Mouse (Mus musculus): Measurements from ENCODE around the gene Asic5. TPM values are rescaled to one million over a fixed set of nuclear protein-coding genes. Genes with fewer than 3 reads are reported as not detected.

Asic5 gene
- polyA plus RNA-seq, 1 experiment from 2014 or later: not detected

DNA sequence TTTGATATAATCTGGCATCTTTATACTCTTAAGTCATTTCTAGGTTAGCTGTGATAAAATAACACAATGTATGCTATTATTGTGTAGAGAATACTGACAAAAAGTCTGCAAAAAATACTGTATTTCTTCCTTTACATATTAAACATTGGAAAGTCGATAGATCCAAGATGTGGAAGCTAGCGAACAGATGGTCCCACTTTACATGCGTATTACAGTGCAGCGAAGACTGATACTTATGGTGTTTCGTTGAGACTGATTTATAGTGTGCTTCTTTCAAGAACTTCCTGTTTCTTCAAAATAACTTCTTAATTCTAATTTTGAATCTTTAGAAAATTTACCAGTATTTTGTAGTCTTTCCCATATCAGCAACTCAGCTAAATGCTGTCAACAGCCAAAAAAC lies 24.6 kb upstream of the Asic5 start:
- WGBS: 92% methylated on average over 5 of the region's 5 CpGs

DNA sequence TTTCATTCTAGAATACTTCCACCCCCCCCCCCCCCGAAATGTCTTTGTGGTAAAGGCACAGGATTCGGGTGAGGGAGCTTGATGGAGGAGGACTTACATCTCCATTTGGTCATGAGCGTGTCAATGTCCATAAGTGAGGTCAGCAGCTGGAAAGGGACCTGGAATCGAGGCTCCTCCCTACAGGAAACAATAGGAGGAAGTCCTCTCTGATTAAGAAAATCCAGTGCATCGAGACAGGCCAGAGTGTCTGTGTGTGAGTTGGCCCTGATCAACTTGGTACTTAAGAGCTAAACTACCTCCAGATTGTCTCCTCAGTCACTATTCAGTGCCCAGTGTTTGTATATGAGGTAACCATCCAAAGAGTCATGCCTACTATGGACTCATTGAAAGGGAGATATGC lies 20.8 kb upstream of the Asic5 start:
- Histone ChIP-seq H3K4me1 (ENCODE audit: control insufficient read depth in 2 of 2, insufficient read depth in 2 of 2, low read length in 2 of 2) (no peaks in the 10 kb centered on the region), H3K4me3 (ENCODE audit: control insufficient read depth in 1 of 2, insufficient read depth in 1 of 2, low read depth in 1 of 2, low read length in 2 of 2) (no peak overlapping the region), H3K27me3 (ENCODE audit: control insufficient read depth, insufficient read depth, low read length) (no peaks in the 10 kb centered on the region), H3K9ac (ENCODE audit: low read length) (no peak overlapping the region), H3K36me3 (ENCODE audit: control insufficient read depth, insufficient read depth, low read length) (no peaks in the 10 kb centered on the region), H3K27ac (replicated peaks in 1 of 2; ENCODE audit: control insufficient read depth in 1 of 2, insufficient read depth in 1 of 2, low read depth in 2 of 2, low read length in 2 of 2) (no peak overlapping the region), H3K4me2 (ENCODE audit: low read length) (no peak overlapping the region), H3K9me3 (ENCODE audit: control insufficient read depth, low read length) (no peaks in the 10 kb centered on the region)
- WGBS: 66% methylated on average over 5 of the region's 5 CpGs
- no peak for ATAC-seq (ENCODE audit: insufficient number of reproducible peaks, insufficient read depth, low FRiP score, low read depth)

More for the DNA sequence above, 24.6 kb upstream of the Asic5 start:
- no peak overlapping the region for H3K27ac ChIP-seq (replicated peaks in 1 of 2; ENCODE audit: control insufficient read depth in 1 of 2, insufficient read depth in 1 of 2, low read depth in 2 of 2, low read length in 2 of 2)
- H3K9me3 ChIP-seq (ENCODE audit: control insufficient read depth, low read length): no peaks in the 10 kb centered on the region
- no peak overlapping the region for H3K9ac ChIP-seq (ENCODE audit: low read length)
- 0 out of 2 replicates have a peak, but pooled peaks cover 2% of the 10 kb centered on the region for H3K36me3 ChIP-seq (ENCODE audit: control insufficient read depth, insufficient read depth, low read length)
- no peak overlapping the region for H3K4me3 ChIP-seq (ENCODE audit: control insufficient read depth in 1 of 2, insufficient read depth in 1 of 2, low read depth in 1 of 2, low read length in 2 of 2)
- no peak for ATAC-seq (ENCODE audit: insufficient number of reproducible peaks, insufficient read depth, low FRiP score, low read depth)
- no peaks in the 10 kb centered on the region for H3K27me3 ChIP-seq (ENCODE audit: control insufficient read depth, insufficient read depth, low read length)
- no peaks in the 10 kb centered on the region for H3K4me1 ChIP-seq (ENCODE audit: control insufficient read depth in 2 of 2, insufficient read depth in 2 of 2, low read length in 2 of 2)
- H3K4me2 ChIP-seq (ENCODE audit: low read length): no peak overlapping the region

DNA sequence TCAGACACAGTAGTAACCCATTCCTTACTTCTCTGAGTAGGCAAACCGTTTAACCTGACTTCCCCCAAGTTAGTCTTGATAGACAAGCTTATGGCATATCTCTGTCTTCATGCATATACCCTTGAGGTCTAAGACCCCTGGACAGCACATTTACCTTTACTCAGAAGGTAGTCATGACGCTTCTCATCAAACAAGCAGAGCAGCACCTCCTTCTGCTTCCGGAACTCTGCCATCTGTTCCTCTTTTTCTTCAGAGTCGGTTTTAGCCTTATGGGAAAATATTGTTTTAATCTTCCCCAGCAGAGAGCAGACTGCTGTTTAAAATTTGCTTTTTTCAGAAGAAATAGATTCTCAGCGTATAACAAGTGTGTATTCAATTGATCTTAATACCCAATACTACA lies 18.3 kb upstream of the Asic5 start:
- Histone ChIP-seq H3K36me3 (ENCODE audit: control insufficient read depth, insufficient read depth, low read length) (no peaks in the 10 kb centered on the region), H3K4me3 (ENCODE audit: control insufficient read depth in 1 of 2, insufficient read depth in 1 of 2, low read depth in 1 of 2, low read length in 2 of 2) (no peak overlapping the region), H3K4me1 (ENCODE audit: control insufficient read depth in 2 of 2, insufficient read depth in 2 of 2, low read length in 2 of 2) (no peaks in the 10 kb centered on the region), H3K27ac (replicated peaks in 1 of 2; ENCODE audit: control insufficient read depth in 1 of 2, insufficient read depth in 1 of 2, low read depth in 2 of 2, low read length in 2 of 2) (no peak overlapping the region), H3K9ac (ENCODE audit: low read length) (no peak overlapping the region), H3K4me2 (ENCODE audit: low read length) (no peak overlapping the region), H3K27me3 (ENCODE audit: control insufficient read depth, insufficient read depth, low read length) (no peaks in the 10 kb centered on the region), H3K9me3 (ENCODE audit: control insufficient read depth, low read length) (no peaks in the 10 kb centered on the region)
- WGBS: 86% methylated on average over 5 of the region's 5 CpGs
- no peak for ATAC-seq (ENCODE audit: insufficient number of reproducible peaks, insufficient read depth, low FRiP score, low read depth)

DNA sequence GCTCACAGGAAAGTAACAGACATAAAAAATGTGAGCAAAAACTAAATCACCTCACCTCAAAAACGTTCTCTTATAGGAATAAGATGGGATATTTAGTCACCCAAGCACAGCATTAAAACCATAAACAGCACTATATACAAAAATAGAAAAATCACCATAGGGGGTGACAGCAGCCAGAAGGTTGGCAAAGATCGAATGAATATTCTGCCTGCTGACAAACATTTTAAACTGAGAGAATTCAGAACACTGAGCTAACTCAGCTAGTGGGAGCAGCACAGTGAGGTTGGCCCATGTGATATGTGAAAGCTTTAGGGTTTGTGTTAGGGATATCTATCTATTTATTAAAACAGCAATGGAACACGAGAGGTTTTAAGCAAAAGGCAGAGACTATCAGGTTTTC lies 17.5 kb upstream of the Asic5 start:
- Histone ChIP-seq H3K9me3 (ENCODE audit: control insufficient read depth, low read length) (no peaks in the 10 kb centered on the region), H3K36me3 (ENCODE audit: control insufficient read depth, insufficient read depth, low read length) (no peaks in the 10 kb centered on the region), H3K9ac (ENCODE audit: low read length) (no peak overlapping the region), H3K4me1 (ENCODE audit: control insufficient read depth in 2 of 2, insufficient read depth in 2 of 2, low read length in 2 of 2) (no peaks in the 10 kb centered on the region), H3K4me3 (ENCODE audit: control insufficient read depth in 1 of 2, insufficient read depth in 1 of 2, low read depth in 1 of 2, low read length in 2 of 2) (no peak overlapping the region), H3K27me3 (ENCODE audit: control insufficient read depth, insufficient read depth, low read length) (no peaks in the 10 kb centered on the region), H3K27ac (replicated peaks in 1 of 2; ENCODE audit: control insufficient read depth in 1 of 2, insufficient read depth in 1 of 2, low read depth in 2 of 2, low read length in 2 of 2) (no peak overlapping the region), H3K4me2 (ENCODE audit: low read length) (no peak overlapping the region)
- WGBS: 62% methylated on average over 3 of the region's 3 CpGs
- ATAC-seq (ENCODE audit: insufficient number of reproducible peaks, insufficient read depth, low FRiP score, low read depth): no peak

DNA sequence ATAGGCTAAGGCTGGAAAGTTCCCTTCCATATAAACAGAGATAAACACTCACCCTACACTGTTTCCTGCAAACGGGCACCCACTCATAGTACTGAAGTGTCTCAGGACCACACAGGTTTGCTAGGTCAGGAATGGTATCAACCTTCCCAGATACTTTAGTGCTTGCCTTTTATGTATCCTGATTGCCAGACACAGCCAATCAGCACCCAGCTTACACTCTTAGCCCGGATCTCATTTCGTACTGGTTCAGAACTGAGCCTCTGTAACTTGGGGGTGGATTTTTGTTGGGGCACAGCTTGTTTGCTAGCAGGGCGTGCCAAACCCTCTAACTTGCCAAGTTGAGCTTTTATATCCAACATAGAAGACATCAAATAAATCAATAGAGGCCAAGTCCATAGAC lies 6.5 kb upstream of the Asic5 start:
- no peak overlapping the region for H3K4me3 ChIP-seq (ENCODE audit: control insufficient read depth in 1 of 2, insufficient read depth in 1 of 2, low read depth in 1 of 2, low read length in 2 of 2)
- peaks cover 0 to 6% of the 10 kb centered on the region in 2 experiments; a peak in 1 of 4 replicates for H3K4me1 ChIP-seq (ENCODE audit: control insufficient read depth in 2 of 2, insufficient read depth in 2 of 2, low read length in 2 of 2)
- no peaks in the 10 kb centered on the region for H3K27me3 ChIP-seq (ENCODE audit: control insufficient read depth, insufficient read depth, low read length)
- H3K4me2 ChIP-seq (ENCODE audit: low read length): no peak overlapping the region
- no peak overlapping the region for H3K27ac ChIP-seq (replicated peaks in 1 of 2; ENCODE audit: control insufficient read depth in 1 of 2, insufficient read depth in 1 of 2, low read depth in 2 of 2, low read length in 2 of 2)
- no peaks in the 10 kb centered on the region for H3K36me3 ChIP-seq (ENCODE audit: control insufficient read depth, insufficient read depth, low read length)
- ATAC-seq (ENCODE audit: insufficient number of reproducible peaks, insufficient read depth, low FRiP score, low read depth): no peak
- H3K9ac ChIP-seq (ENCODE audit: low read length): no peak overlapping the region
- 52% methylated on average over 4 of the region's 4 CpGs for WGBS
- H3K9me3 ChIP-seq (ENCODE audit: control insufficient read depth, low read length): no peaks in the 10 kb centered on the region

DNA sequence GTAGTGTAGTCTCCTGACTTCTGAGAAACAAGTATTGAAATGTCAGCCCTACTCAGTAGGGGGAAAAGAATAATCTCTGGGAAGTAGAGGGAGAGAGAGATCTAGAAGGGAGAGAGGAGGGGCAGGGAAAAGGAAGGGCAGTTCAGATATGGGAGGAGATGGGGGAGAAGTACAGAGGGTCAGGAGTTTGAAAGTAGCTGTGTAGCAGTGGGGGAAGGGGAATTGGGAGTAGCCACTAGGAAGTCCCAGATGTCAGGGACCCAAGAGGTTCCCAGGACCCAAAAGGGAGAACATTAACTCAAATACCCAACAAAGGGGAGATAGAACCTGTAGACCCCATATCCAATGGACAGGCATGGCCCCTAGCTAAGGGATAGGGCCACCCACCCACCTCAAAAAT lies 6.0 kb upstream of the Asic5 start, which contains the start of gene Tdo2:
TSS of gene Tdo2 (minus strand) at position 101 of the 400 bp plus-strand sequence.
- Histone ChIP-seq H3K4me1 (ENCODE audit: control insufficient read depth in 2 of 2, insufficient read depth in 2 of 2, low read length in 2 of 2) (peaks cover 0 to 6% of the 10 kb centered on the region in 2 experiments; a peak in 1 of 4 replicates), H3K27ac (replicated peaks in 1 of 2; ENCODE audit: control insufficient read depth in 1 of 2, insufficient read depth in 1 of 2, low read depth in 2 of 2, low read length in 2 of 2) (no peak within 1 kb of the TSS), H3K9me3 (ENCODE audit: control insufficient read depth, low read length) (no peaks in the 10 kb centered on the region), H3K36me3 (ENCODE audit: control insufficient read depth, insufficient read depth, low read length) (no peaks in the 10 kb centered on the region), H3K4me3 (ENCODE audit: control insufficient read depth in 1 of 2, insufficient read depth in 1 of 2, low read depth in 1 of 2, low read length in 2 of 2) (no peak within 1 kb of the TSS), H3K9ac (ENCODE audit: low read length) (no peak within 1 kb of the TSS), H3K27me3 (ENCODE audit: control insufficient read depth, insufficient read depth, low read length) (no peaks in the 10 kb centered on the region), H3K4me2 (ENCODE audit: low read length) (no peak within 1 kb of the TSS)
- no peak for ATAC-seq (ENCODE audit: insufficient number of reproducible peaks, insufficient read depth, low FRiP score, low read depth)

DNA sequence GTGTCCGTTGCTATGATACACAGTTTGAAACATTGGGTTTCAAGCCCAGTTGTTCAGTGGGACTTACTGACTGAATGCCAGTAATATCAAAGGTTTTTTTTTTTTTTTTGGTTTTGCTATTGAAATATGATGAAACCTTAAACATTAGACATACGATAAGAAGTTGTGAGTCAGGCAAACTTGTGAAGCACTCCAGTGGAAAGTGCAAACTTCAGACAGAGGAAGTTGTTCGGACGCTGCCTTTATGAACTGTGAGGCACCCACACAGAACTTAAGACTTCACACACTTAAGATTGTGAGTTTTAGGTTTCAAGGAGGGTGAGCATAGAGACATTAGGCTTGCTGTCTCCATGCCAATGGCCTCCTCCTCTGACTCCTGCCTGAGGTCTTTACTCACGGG lies 514 bp upstream of the Asic5 start:
- H3K36me3 ChIP-seq (ENCODE audit: control insufficient read depth, insufficient read depth, low read length): no peaks in the 10 kb centered on the region
- H3K4me1 ChIP-seq (ENCODE audit: control insufficient read depth in 2 of 2, insufficient read depth in 2 of 2, low read length in 2 of 2): no peaks in the 10 kb centered on the region
- no peak overlapping the region for H3K4me2 ChIP-seq (ENCODE audit: low read length)
- H3K9ac ChIP-seq (ENCODE audit: low read length): no peak overlapping the region
- WGBS: 80% methylated on average over 5 of the region's 5 CpGs
- H3K27ac ChIP-seq (replicated peaks in 1 of 2; ENCODE audit: control insufficient read depth in 1 of 2, insufficient read depth in 1 of 2, low read depth in 2 of 2, low read length in 2 of 2): no peak overlapping the region
- H3K9me3 ChIP-seq (ENCODE audit: control insufficient read depth, low read length): no peaks in the 10 kb centered on the region
- ATAC-seq (ENCODE audit: insufficient number of reproducible peaks, insufficient read depth, low FRiP score, low read depth): no peak
- no peaks in the 10 kb centered on the region for H3K27me3 ChIP-seq (ENCODE audit: control insufficient read depth, insufficient read depth, low read length)
- H3K4me3 ChIP-seq (ENCODE audit: control insufficient read depth in 1 of 2, insufficient read depth in 1 of 2, low read depth in 1 of 2, low read length in 2 of 2): no peak overlapping the region

DNA sequence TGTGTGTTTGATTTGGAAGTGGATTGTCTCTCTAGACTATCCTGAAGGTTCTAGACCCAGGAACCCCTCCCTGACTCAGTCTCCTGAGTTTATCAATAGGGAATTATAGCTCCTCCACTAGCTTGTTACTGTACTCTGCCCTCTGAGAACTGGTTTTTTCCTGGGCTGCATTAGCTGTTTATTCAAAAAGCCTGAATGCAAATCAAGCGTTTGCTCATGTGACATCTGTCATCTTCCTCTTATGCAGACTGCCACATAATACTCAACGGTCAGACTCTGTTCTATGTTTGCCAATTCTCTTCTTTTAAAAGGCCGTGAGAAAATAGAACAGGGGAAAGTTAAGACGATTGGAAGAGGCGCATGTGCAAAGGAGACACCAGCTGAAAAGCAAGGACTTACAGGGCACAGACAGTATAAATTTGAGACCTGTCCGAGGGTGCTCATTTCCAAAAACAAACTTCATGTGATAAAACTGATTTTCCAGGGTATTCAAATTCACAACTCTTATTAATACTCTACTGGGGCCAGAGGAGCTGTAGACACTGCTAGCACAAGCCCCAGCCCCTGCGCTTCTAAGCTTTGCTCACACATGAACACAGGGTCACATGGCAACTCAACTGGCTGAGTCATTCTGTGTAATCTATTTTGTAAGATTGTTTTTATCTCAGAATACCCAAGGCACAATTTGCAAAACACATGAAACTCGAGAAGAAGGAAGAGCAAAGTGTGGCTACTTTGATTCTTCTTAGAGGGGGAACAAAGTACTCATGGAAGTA lies 1.2 kb downstream of the Asic5 start:
- H3K4me2 ChIP-seq (ENCODE audit: low read length): no peak overlapping the region
- H3K4me1 ChIP-seq (ENCODE audit: control insufficient read depth in 2 of 2, insufficient read depth in 2 of 2, low read length in 2 of 2): no peaks in the 10 kb centered on the region
- no peak overlapping the region for H3K27ac ChIP-seq (replicated peaks in 1 of 2; ENCODE audit: control insufficient read depth in 1 of 2, insufficient read depth in 1 of 2, low read depth in 2 of 2, low read length in 2 of 2)
- no peak overlapping the region for H3K4me3 ChIP-seq (ENCODE audit: control insufficient read depth in 1 of 2, insufficient read depth in 1 of 2, low read depth in 1 of 2, low read length in 2 of 2)
- no peaks in the 10 kb centered on the region for H3K36me3 ChIP-seq (ENCODE audit: control insufficient read depth, insufficient read depth, low read length)
- ATAC-seq (ENCODE audit: insufficient number of reproducible peaks, insufficient read depth, low FRiP score, low read depth): no peak
- no peaks in the 10 kb centered on the region for H3K27me3 ChIP-seq (ENCODE audit: control insufficient read depth, insufficient read depth, low read length)
- H3K9me3 ChIP-seq (ENCODE audit: control insufficient read depth, low read length): no peaks in the 10 kb centered on the region
- no peak overlapping the region for H3K9ac ChIP-seq (ENCODE audit: low read length)
- 69% methylated on average over 8 of the region's 8 CpGs for WGBS
